Mouse (Mus musculus) CH12.LX (cell line): ENCODE measurements at regions not wholly inside any gene's neighbourhood (a gene's known extent, or its start where the extent isn't known, plus 50 kb on each side); places are given as distances from the start of the nearest gene placed in this dataset.

ENCODE experiments used
- EP300 ChIP-seq: IDR thresholded peaks from 2 replicates; pipeline ENCODE4 v1.6.1; 2011; ENCODE audit warnings: low read length, improper control_type of control experiment
- MAX ChIP-seq: IDR thresholded peaks from 2 replicates; pipeline ENCODE4 v1.6.1; 2011; ENCODE audit warnings: low read length, improper control_type of control experiment
- NRF1 ChIP-seq: IDR thresholded peaks from 2 replicates; pipeline ENCODE4 v1.6.1; 2014; ENCODE audit warnings: low read depth, mild to moderate bottlenecking, inconsistent platforms, low read length, improper control_type of control experiment, moderate library complexity
- POLR2A ChIP-seq: IDR thresholded peaks from 2 replicates; pipeline ENCODE4 v1.6.1; 2011; ENCODE audit warnings: low read depth, mild to moderate bottlenecking, improper control_type of control experiment, low read length
- RAD21 ChIP-seq: IDR thresholded peaks from 2 replicates; pipeline ENCODE4 v1.6.1; 2011; ENCODE audit warnings: low read depth, mild to moderate bottlenecking, low read length, improper control_type of control experiment, moderate library complexity

GRCm38 (mm10) chr12:106597636-106598035, 587.6 kb downstream of the Vrk1 start:
- no peak for TF ChIP-seq NRF1
- no peak for TF ChIP-seq POLR2A
- no peak for TF ChIP-seq MAX
- TF ChIP-seq EP300: no peak
- TF ChIP-seq RAD21: no peak
